Mouse (Mus musculus) CH12.LX (cell line): ENCODE data around the gene Trpm3.

Source experiments
- CTCF ChIP-seq, 2 experiments: IDR thresholded peaks in 1 of 2; conservative IDR thresholded peaks in 1 of 2; 2 replicates each; pipeline ENCODE4 v1.5.1; 2011 to 2012; ENCODE audit warnings: low read depth in 2 of 2, low read length in 2 of 2, improper control_type of control experiment in 1 of 2, inconsistent platforms in 1 of 2, mild to moderate bottlenecking in 1 of 2, moderate library complexity in 1 of 2
- EP300 ChIP-seq: IDR thresholded peaks from 2 replicates; pipeline ENCODE4 v1.6.1; 2011; ENCODE audit warnings: low read length, improper control_type of control experiment
- GABPA ChIP-seq: IDR thresholded peaks from 2 replicates; pipeline ENCODE4 v1.6.1; 2012; ENCODE audit warnings: low read depth, low read length, improper control_type of control experiment, inconsistent platforms; ENCODE audit not compliant: insufficient replicate concordance
- HCFC1 ChIP-seq: IDR thresholded peaks from 2 replicates; pipeline ENCODE4 v1.6.1; 2012; ENCODE audit warnings: low read depth, mild to moderate bottlenecking, inconsistent platforms, low read length, improper control_type of control experiment
- MYC ChIP-seq: IDR thresholded peaks from 2 replicates; pipeline ENCODE4 v1.6.1; 2011; ENCODE audit warnings: low read depth, mild to moderate bottlenecking, improper control_type of control experiment, low read length
- NRF1 ChIP-seq: IDR thresholded peaks from 2 replicates; pipeline ENCODE4 v1.6.1; 2014; ENCODE audit warnings: low read depth, mild to moderate bottlenecking, inconsistent platforms, low read length, improper control_type of control experiment, moderate library complexity
- POLR2A ChIP-seq: IDR thresholded peaks from 2 replicates; pipeline ENCODE4 v1.6.1; 2011; ENCODE audit warnings: low read depth, mild to moderate bottlenecking, improper control_type of control experiment, low read length
- POLR2AphosphoS2 ChIP-seq: IDR thresholded peaks from 2 replicates; pipeline ENCODE4 v1.6.1; 2011; ENCODE audit warnings: low read depth, low read length, improper control_type of control experiment
- SMC3 ChIP-seq: IDR thresholded peaks from 2 replicates; pipeline ENCODE4 v1.6.1; 2011; ENCODE audit warnings: low read depth, low read length, improper control_type of control experiment
- USF2 ChIP-seq: conservative IDR thresholded peaks from 2 replicates; pipeline ENCODE4 v1.6.1; 2011; ENCODE audit warnings: low read depth, low read length, improper control_type of control experiment
- ZC3H11A ChIP-seq: IDR thresholded peaks from 2 replicates; pipeline ENCODE4 v1.6.1; 2012; ENCODE audit warnings: low read depth, mild to moderate bottlenecking, inconsistent platforms, low read length, improper control_type of control experiment

- TF ChIP-seq EP300, result no peak
- no peak for TF ChIP-seq POLR2A
- TF ChIP-seq CTCF (conservative IDR thresholded peaks at IDR 0.05 in 1 of 2, IDR thresholded peaks at IDR 0.05 in 1 of 2; ENCODE audit: low read depth in 2 of 2, low read length in 2 of 2), result no peak
- no peak for TF ChIP-seq MYC
- no peak for TF ChIP-seq USF2
- TF ChIP-seq GABPA, result no peak
- TF ChIP-seq POLR2AphosphoS2, result no peak
- TF ChIP-seq HCFC1, result no peak
- no peak for TF ChIP-seq NRF1
- no peak for TF ChIP-seq ZC3H11A
- no peak for TF ChIP-seq SMC3
Observed at GRCm38 (mm10) chr19:22611621-22612020, 472.8 kb downstream of the Trpm3 start.
